Mouse (Mus musculus): ENCODE data around the gene Sp2. TPM values are rescaled to one million over a fixed set of nuclear protein-coding genes. Genes with fewer than 3 reads are reported as not detected.

Gene Sp2
- polyA plus RNA-seq, 1 experiment from 2014 or later = 16.8 TPM

GRCm38 (mm10) chr11:96929096-96929765, 53.5 kb downstream of the Sp2 start:
- WGBS = 15% methylated on average over 13 of the region's 13 CpGs
- H3K36me3 ChIP-seq (ENCODE audit: control insufficient read depth, insufficient read depth, low read length) = no peaks in the 10 kb centered on the region
- no peak overlapping the region for H3K27ac ChIP-seq (ENCODE audit: low read length)
- ATAC-seq = no peak
- H3K9ac ChIP-seq (ENCODE audit: low read depth, low read length) = no peak overlapping the region
- H3K9me3 ChIP-seq (replicated peaks; ENCODE audit: control insufficient read depth, low read length, poor library complexity, severe bottlenecking) = no peaks in the 10 kb centered on the region
- peaks cover 12% of the 10 kb centered on the region for H3K27me3 ChIP-seq (ENCODE audit: control insufficient read depth, insufficient read depth, low read depth, low read length)
- H3K4me3 ChIP-seq (ENCODE audit: low read depth, low read length) = no peak overlapping the region
- H3K4me1 ChIP-seq (ENCODE audit: control insufficient read depth, insufficient read depth, low read length) = no peaks in the 10 kb centered on the region
- no peak overlapping the region for H3K4me2 ChIP-seq (ENCODE audit: low read length)

DNA sequence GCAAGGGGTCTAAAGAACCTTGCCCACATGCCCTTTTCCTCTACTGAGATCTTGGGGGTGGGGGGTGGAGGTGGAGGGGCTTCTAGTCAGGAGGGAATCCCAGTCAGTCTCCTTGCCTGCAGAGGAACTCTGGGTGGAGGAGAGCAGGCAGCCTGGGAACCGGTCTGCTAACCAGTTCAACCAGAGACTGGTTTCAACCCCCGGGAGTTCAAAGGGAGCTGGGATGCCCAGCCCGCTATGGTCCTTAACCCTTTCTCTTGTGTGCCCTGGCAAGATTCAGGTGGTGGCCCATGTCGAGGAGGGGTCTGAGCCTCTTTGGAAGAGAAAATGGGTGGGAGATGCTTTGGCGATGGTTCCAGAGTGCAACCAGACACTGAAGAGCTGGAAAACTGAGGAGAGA, 54.1 kb downstream of the Sp2 start:
- no peaks in the 10 kb centered on the region for H3K9me3 ChIP-seq (replicated peaks; ENCODE audit: control insufficient read depth, low read length, poor library complexity, severe bottlenecking)
- H3K36me3 ChIP-seq (ENCODE audit: control insufficient read depth, insufficient read depth, low read length) = no peaks in the 10 kb centered on the region
- H3K9ac ChIP-seq (ENCODE audit: low read depth, low read length) = no peak overlapping the region
- WGBS = 3% methylated on average over 5 of the region's 5 CpGs
- no peak overlapping the region for H3K4me3 ChIP-seq (ENCODE audit: low read depth, low read length)
- H3K4me1 ChIP-seq (ENCODE audit: control insufficient read depth, insufficient read depth, low read length) = no peaks in the 10 kb centered on the region
- H3K27me3 ChIP-seq (ENCODE audit: control insufficient read depth, insufficient read depth, low read depth, low read length) = peaks cover 12% of the 10 kb centered on the region
- no peak overlapping the region for H3K4me2 ChIP-seq (ENCODE audit: low read length)
- ATAC-seq = no peak
- no peak overlapping the region for H3K27ac ChIP-seq (ENCODE audit: low read length)

DNA sequence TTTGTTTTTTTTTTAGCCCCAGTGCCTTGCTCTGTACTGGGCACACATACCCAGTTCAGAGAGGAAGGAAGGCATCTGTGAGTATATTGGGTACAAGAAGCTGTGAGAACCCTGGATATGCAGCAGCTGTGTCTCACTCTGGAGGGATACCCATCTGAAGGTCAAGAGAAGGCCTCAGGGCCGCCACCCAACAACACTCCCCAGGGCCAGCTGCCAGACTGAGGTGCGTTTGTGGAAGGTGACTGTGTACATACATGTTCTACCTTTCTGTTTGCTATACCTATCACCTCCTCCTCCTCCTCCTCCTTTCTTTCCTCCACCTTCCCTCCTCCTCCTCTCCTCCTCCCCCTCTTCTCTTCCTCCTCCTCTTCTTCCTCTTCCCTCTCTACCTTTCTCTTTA, 54.7 kb downstream of the Sp2 start, which contains the start of gene Prr15l:
Gene Prr15l (plus strand): TSS at position 17 of the 400 bp plus-strand sequence.
- H3K9ac ChIP-seq (ENCODE audit: low read depth, low read length) = no peak within 1 kb of the TSS
- no peaks in the 10 kb centered on the region for H3K4me1 ChIP-seq (ENCODE audit: control insufficient read depth, insufficient read depth, low read length)
- peaks cover 12% of the 10 kb centered on the region for H3K27me3 ChIP-seq (ENCODE audit: control insufficient read depth, insufficient read depth, low read depth, low read length)
- no peak within 1 kb of the TSS for H3K4me3 ChIP-seq (ENCODE audit: low read depth, low read length)
- 64% methylated on average over 2 of the region's 2 CpGs for WGBS
- no peaks in the 10 kb centered on the region for H3K36me3 ChIP-seq (ENCODE audit: control insufficient read depth, insufficient read depth, low read length)
- H3K9me3 ChIP-seq (replicated peaks; ENCODE audit: control insufficient read depth, low read length, poor library complexity, severe bottlenecking) = no peaks in the 10 kb centered on the region
- no peak for ATAC-seq
- no peak within 1 kb of the TSS for H3K4me2 ChIP-seq (ENCODE audit: low read length)
- no peak within 1 kb of the TSS for H3K27ac ChIP-seq (ENCODE audit: low read length)

- H3K36me3 ChIP-seq (ENCODE audit: control insufficient read depth, insufficient read depth, low read length) = no peaks in the 10 kb centered on the region
- H3K4me3 ChIP-seq (ENCODE audit: low read depth, low read length) = no peak overlapping the region
- ATAC-seq = no peak
- no peaks in the 10 kb centered on the region for H3K4me1 ChIP-seq (ENCODE audit: control insufficient read depth, insufficient read depth, low read length)
- peaks cover 12% of the 10 kb centered on the region for H3K27me3 ChIP-seq (ENCODE audit: control insufficient read depth, insufficient read depth, low read depth, low read length)
- no peaks in the 10 kb centered on the region for H3K9me3 ChIP-seq (replicated peaks; ENCODE audit: control insufficient read depth, low read length, poor library complexity, severe bottlenecking)
- H3K4me2 ChIP-seq (ENCODE audit: low read length) = no peak overlapping the region
- H3K9ac ChIP-seq (ENCODE audit: low read depth, low read length) = no peak overlapping the region
- H3K27ac ChIP-seq (ENCODE audit: low read length) = no peak overlapping the region
- 87% methylated on average over 5 of the region's 5 CpGs for WGBS
Observed at GRCm38 (mm10) chr11:96926587-96926986, 56.2 kb downstream of the Sp2 start.

DNA sequence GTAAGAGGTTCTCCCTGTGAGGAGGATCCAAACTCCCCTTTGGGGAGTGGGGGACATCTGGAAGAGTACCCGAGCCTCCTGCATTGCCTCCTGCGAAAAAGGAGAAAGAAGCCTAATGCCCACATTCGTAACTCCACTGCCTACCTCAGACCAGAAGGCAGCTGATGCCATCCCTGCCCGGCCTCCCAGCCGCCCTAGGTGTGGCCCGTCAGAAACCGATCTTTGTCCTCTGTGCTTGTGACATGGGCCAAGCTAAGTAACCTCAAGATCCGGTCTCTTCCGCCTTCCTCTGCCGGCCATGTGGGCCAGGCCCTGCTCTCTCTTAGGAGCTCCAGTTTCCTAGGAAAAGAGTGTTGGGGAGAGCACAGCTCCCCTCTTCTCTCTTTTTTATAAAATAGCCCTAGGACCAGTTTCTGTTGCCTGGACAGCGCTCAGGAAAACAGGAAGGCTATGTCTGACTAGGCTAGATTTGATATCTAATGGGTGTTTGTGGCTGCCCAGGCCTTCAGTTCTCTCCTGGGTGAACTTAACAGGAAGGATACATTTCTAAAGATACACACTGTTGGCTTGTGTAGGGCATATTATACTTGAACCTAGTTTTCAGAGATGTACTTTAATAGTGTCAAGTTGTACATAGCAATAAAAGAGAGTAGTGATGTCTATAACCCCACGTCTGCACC, 57.1 kb downstream of the Sp2 start:
- no peak for ATAC-seq
- Histone ChIP-seq H3K9ac (ENCODE audit: low read depth, low read length) (no peak overlapping the region), H3K4me2 (ENCODE audit: low read length) (no peak overlapping the region), H3K4me3 (ENCODE audit: low read depth, low read length) (no peak overlapping the region), H3K27ac (ENCODE audit: low read length) (no peak overlapping the region), H3K27me3 (ENCODE audit: control insufficient read depth, insufficient read depth, low read depth, low read length) (peaks cover 12% of the 10 kb centered on the region), H3K36me3 (ENCODE audit: control insufficient read depth, insufficient read depth, low read length) (no peaks in the 10 kb centered on the region), H3K9me3 (replicated peaks; ENCODE audit: control insufficient read depth, low read length, poor library complexity, severe bottlenecking) (no peaks in the 10 kb centered on the region), H3K4me1 (ENCODE audit: control insufficient read depth, insufficient read depth, low read length) (no peaks in the 10 kb centered on the region)
- WGBS = 89% methylated on average over 12 of the region's 12 CpGs

DNA sequence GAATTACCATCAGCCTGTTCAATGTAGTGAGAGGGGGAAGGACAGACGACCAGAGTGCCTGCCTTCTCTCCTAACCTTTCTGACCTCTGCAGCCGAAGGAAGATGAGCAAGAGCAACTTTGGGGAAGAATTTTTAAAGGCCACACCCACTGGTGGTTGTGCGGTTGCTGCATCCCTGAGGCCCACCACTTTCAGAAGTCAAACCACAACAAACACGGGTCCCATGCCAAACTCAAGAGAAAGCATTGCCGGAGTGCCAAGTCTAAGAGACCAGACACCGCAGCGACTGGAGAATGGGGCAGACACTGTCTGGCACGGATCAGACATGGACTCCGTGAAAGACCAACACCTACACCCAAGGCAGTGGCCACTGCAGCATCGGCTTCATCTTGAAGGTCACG, 57.9 kb downstream of the Sp2 start:
- H3K9ac ChIP-seq (ENCODE audit: low read depth, low read length) = no peak overlapping the region
- H3K36me3 ChIP-seq (ENCODE audit: control insufficient read depth, insufficient read depth, low read length) = no peaks in the 10 kb centered on the region
- no peaks in the 10 kb centered on the region for H3K4me1 ChIP-seq (ENCODE audit: control insufficient read depth, insufficient read depth, low read length)
- no peak for ATAC-seq
- no peak overlapping the region for H3K4me2 ChIP-seq (ENCODE audit: low read length)
- WGBS = 85% methylated on average over 11 of the region's 11 CpGs
- no peak overlapping the region for H3K27ac ChIP-seq (ENCODE audit: low read length)
- no peaks in the 10 kb centered on the region for H3K9me3 ChIP-seq (replicated peaks; ENCODE audit: control insufficient read depth, low read length, poor library complexity, severe bottlenecking)
- no peak overlapping the region for H3K4me3 ChIP-seq (ENCODE audit: low read depth, low read length)
- peaks cover 12% of the 10 kb centered on the region for H3K27me3 ChIP-seq (ENCODE audit: control insufficient read depth, insufficient read depth, low read depth, low read length)

DNA sequence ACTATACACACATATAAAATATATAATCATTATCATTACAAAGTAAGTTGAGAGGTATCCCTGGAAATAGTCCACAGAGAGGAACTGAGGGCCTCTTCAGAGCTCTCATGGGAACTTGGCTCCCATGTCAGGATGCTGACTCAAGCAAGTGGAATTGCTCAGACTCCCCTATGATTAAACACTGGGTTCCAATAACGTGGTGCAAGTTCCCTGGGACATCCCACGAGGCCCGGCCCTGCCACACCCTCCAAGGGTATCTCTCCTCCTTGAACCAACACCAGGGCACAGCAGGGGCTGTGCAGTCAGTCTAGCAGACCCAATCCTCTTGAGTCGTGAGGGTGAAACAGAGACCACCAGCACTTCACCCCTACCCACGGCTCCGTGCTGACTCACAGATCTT, 63.8 kb downstream of the Sp2 start:
- WGBS = 62% methylated on average over 6 of the region's 6 CpGs
- H3K4me1 ChIP-seq (ENCODE audit: control insufficient read depth, insufficient read depth, low read length) = peaks cover 11% of the 10 kb centered on the region
- ATAC-seq = no peak
- H3K36me3 ChIP-seq (ENCODE audit: control insufficient read depth, insufficient read depth, low read length) = no peaks in the 10 kb centered on the region
- no peaks in the 10 kb centered on the region for H3K9me3 ChIP-seq (replicated peaks; ENCODE audit: control insufficient read depth, low read length, poor library complexity, severe bottlenecking)
- no peak overlapping the region for H3K4me2 ChIP-seq (ENCODE audit: low read length)
- no peak overlapping the region for H3K9ac ChIP-seq (ENCODE audit: low read depth, low read length)
- H3K27ac ChIP-seq (ENCODE audit: low read length) = no peak overlapping the region
- no peak overlapping the region for H3K4me3 ChIP-seq (ENCODE audit: low read depth, low read length)
- no peaks in the 10 kb centered on the region for H3K27me3 ChIP-seq (ENCODE audit: control insufficient read depth, insufficient read depth, low read depth, low read length)

- Histone ChIP-seq H3K4me1 (ENCODE audit: control insufficient read depth, insufficient read depth, low read length) (peaks cover 11% of the 10 kb centered on the region), H3K27me3 (ENCODE audit: control insufficient read depth, insufficient read depth, low read depth, low read length) (no peaks in the 10 kb centered on the region), H3K36me3 (ENCODE audit: control insufficient read depth, insufficient read depth, low read length) (no peaks in the 10 kb centered on the region), H3K4me3 (ENCODE audit: low read depth, low read length) (no peak overlapping the region), H3K4me2 (ENCODE audit: low read length) (no peak overlapping the region), H3K9me3 (replicated peaks; ENCODE audit: control insufficient read depth, low read length, poor library complexity, severe bottlenecking) (no peaks in the 10 kb centered on the region), H3K27ac (ENCODE audit: low read length) (no peak overlapping the region), H3K9ac (ENCODE audit: low read depth, low read length) (no peak overlapping the region)
- ATAC-seq = no peak
- WGBS = 93% methylated on average over 6 of the region's 6 CpGs
Observed at GRCm38 (mm10) chr11:96917415-96917814, 65.3 kb downstream of the Sp2 start.

DNA sequence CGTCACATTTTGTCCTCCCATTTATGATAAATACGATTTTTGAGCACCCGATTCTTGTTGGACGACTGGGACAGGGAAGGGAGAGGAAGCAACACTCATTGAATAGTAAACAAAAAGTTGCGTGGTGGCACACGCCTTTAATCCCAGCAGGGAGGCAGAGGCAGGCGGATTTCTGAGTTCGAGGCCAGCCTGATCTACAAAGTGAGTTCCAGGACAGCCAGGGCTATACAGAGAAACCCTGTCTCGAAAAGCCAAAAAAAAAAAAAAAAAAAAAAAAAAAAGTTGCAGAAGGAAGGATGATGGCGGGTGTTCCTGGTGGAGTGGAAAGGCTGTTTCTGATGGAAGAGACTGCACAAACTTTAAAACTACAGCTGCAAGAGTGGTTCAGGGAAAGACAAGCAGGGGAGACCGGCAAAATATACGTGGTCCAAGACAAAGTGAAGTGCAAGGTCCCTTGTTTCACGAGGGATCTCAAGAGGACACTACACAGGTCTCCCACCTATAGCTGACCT, 65.8 kb downstream of the Sp2 start:
- no peak overlapping the region for H3K9ac ChIP-seq (ENCODE audit: low read depth, low read length)
- peak overlapping the region; percentile 67 for H3K4me3 ChIP-seq (ENCODE audit: low read depth, low read length)
- H3K36me3 ChIP-seq (ENCODE audit: control insufficient read depth, insufficient read depth, low read length) = no peaks in the 10 kb centered on the region
- H3K27ac ChIP-seq (ENCODE audit: low read length) = peak overlapping the region; percentile 33; the same call in 1 of the 2 replicates
- H3K4me2 ChIP-seq (ENCODE audit: low read length) = peak overlapping the region; percentile 53
- no peaks in the 10 kb centered on the region for H3K9me3 ChIP-seq (replicated peaks; ENCODE audit: control insufficient read depth, low read length, poor library complexity, severe bottlenecking)
- H3K4me1 ChIP-seq (ENCODE audit: control insufficient read depth, insufficient read depth, low read length) = peaks cover 11% of the 10 kb centered on the region
- peak; percentile 12; the same call in 1 of the 2 replicates for ATAC-seq
- H3K27me3 ChIP-seq (ENCODE audit: control insufficient read depth, insufficient read depth, low read depth, low read length) = no peaks in the 10 kb centered on the region
- 38% methylated on average over 13 of the region's 13 CpGs for WGBS

Data from midbrain, embryonic 16.5 days (tissue).